Mouse (Mus musculus) ES-Bruce4 (cell line): ENCODE data around the gene Ttll1. TPM values are rescaled to one million over a fixed set of nuclear protein-coding genes. Genes with fewer than 3 reads are reported as not detected.
A peak's percentile ranks its signal among the peaks of the same experiment; 100 is the strongest.

Source experiments
- H3K27ac ChIP-seq: 2 replicates; pipeline ENCODE4 v1.5.1; 2012; ENCODE audit warnings: low read length, inconsistent platforms; ENCODE audit not compliant: insufficient read depth
- H3K27me3 ChIP-seq: 2 replicates; pipeline ENCODE4 v1.6.1; 2012; ENCODE audit warnings: mild to moderate bottlenecking, low read length, inconsistent platforms; ENCODE audit not compliant: control insufficient read depth, poor library complexity, insufficient read depth, severe bottlenecking
- H3K36me3 ChIP-seq: 2 replicates; pipeline ENCODE4 v1.6.1; 2012; ENCODE audit warnings: inconsistent platforms, mild to moderate bottlenecking, low read length, moderate library complexity; ENCODE audit not compliant: control insufficient read depth, poor library complexity, insufficient read depth, severe bottlenecking
- H3K4me1 ChIP-seq: one replicate; pipeline ENCODE4 v1.8.1; 2011; ENCODE audit warnings: low read length; ENCODE audit not compliant: control insufficient read depth, insufficient read depth
- H3K4me3 ChIP-seq: 2 replicates; pipeline ENCODE4 v1.5.1; 2011; ENCODE audit warnings: low read depth, mild to moderate bottlenecking, low read length
- H3K9ac ChIP-seq: 2 replicates; pipeline ENCODE4 v1.6.1; 2012; ENCODE audit warnings: low read depth, mild to moderate bottlenecking, inconsistent platforms; ENCODE audit not compliant: poor library complexity, severe bottlenecking
- H3K9me3 ChIP-seq: replicated peaks from 2 replicates; pipeline ENCODE4 v1.6.1; 2012; ENCODE audit warnings: mild to moderate bottlenecking, low read length, inconsistent platforms; ENCODE audit not compliant: control insufficient read depth, poor library complexity, insufficient read depth, severe bottlenecking
- CTCF ChIP-seq: IDR thresholded peaks from one replicate; pipeline ENCODE4 v1.8.1; 2011; ENCODE audit warnings: low read depth, low read length
- EP300 ChIP-seq: IDR thresholded peaks from 2 replicates; pipeline ENCODE4 v1.6.1; 2011; ENCODE audit warnings: low read depth, low read length; ENCODE audit not compliant: insufficient read depth
- POLR2A ChIP-seq: IDR thresholded peaks from one replicate; pipeline ENCODE4 v1.8.1; 2011; ENCODE audit warnings: low read length; ENCODE audit not compliant: insufficient read depth
- polyA plus RNA-seq: library from polyadenylated mRNA; stranded (reverse); fragments of >200 nt; gene quantifications from 2 replicates; pipeline ENCODE4 v1.2.4, GENCODE M21; 2011; ENCODE audit warnings: low read depth; ENCODE audit not compliant: missing spikeins, insufficient read depth, insufficient read length

The Ttll1 gene
- polyA plus RNA-seq: 13.6 and 19.1 TPM in 2 replicates

DNA sequence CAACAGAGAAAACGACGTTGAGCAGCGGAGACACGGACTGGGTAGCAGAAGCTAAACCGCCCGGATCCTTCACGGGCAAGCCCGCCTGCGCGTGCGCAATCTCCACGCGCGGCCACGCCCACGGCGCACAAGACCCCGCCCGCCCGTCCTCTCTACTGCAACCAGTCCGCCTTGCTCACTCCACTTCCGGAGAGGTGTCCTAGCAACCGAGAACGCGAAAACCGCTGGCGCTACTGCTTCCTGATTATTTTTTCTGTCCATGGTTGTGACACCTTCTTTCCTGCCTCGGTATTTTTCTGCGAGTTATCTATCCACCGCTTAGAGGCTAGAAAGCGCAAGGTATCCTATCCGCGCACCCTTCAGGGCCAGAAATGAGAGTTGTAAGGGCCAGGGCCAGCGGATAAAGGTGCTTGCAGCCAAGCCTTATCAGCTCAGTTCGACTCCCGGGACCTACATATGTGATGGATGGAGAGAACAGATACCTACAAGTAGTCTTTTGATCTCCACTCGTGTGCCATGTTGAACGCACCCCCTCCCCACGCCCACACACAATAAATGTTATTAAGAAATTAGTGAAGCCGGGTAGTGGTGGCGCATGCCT is at the start of gene Ttll1:
Ttll1 (minus strand) TSS at position 89 of the 601 bp plus-strand sequence.
- TF ChIP-seq EP300: no peak
- TF ChIP-seq POLR2A: peak; percentile 83
- no peak for TF ChIP-seq CTCF
- no peaks in the 10 kb centered on the region for H3K4me1 ChIP-seq
- H3K4me3 ChIP-seq: peak within 1 kb of the TSS; percentile 94
- no peaks in the 10 kb centered on the region for H3K36me3 ChIP-seq
- H3K27ac ChIP-seq: no peak within 1 kb of the TSS
- no peaks in the 10 kb centered on the region for H3K27me3 ChIP-seq
- H3K9ac ChIP-seq: peak within 1 kb of the TSS; percentile 64
- no peaks in the 10 kb centered on the region for H3K9me3 ChIP-seq

DNA sequence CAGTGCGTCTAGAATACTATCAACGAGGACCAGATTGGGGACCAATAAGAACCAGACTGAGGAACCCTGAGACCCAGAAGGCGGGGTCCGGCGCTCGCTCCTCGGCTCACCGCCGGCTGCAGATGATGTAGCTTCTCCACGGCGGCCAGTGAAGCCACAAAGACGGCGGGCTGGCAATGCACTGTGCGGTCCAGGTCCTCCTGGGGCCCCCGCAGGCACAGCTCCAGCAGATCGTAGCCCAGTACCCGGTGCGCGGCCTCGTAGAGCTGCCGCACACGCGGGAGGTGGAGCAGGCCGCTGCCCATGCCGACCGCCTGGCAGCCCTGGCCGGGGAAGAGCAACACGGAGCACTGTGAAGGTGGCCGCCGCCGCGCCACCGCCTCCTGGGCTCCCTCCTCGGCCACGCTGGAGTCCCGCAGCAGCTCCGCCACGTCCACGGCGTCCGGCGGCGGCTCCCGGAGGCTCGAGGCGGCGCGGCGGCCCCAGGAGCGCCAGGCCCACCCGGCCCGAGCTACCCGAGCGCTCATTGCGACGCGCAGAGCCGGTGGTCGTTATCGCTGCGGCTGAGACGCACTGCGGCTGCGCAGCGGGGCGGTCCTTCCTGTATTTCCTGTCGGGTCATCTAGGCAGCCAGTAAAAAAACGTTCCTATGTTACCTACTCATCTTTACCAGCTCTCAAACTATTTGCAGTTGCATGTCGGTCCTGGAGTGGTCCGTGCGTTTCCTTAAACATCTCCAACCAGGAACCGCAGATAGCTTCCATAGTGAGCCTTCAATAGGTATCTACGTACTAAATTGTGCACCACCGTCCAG is 44.7 kb upstream of the Ttll1 start:
- peak overlapping the region; percentile 88 for H3K4me3 ChIP-seq
- peaks cover 4% of the 10 kb centered on the region; the same call in 1 of the 2 replicates for H3K36me3 ChIP-seq
- no peaks in the 10 kb centered on the region for H3K4me1 ChIP-seq
- no peaks in the 10 kb centered on the region for H3K27me3 ChIP-seq
- TF ChIP-seq CTCF: no peak
- TF ChIP-seq POLR2A: peak; percentile 42
- H3K9me3 ChIP-seq: no peaks in the 10 kb centered on the region
- H3K27ac ChIP-seq: peak overlapping the region; percentile 46
- peak overlapping the region; percentile 81 for H3K9ac ChIP-seq

DNA sequence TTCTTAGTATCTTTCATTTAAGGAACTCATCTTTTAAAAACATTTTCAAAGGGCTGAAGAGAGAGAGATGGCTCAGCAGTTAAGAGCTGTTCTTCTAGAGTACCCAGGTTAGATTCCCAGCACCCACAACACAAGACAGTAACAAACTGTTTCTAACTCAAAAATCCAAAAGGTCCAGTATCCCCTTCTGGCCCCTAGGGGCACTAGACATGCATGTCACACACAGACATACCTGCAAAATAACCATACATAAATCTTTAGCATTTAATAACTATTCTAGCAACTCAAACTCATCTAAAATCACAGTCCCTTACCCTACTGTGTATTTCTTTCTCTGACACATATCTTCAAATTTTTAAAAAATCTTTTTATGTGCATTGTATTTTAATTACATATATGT is 43.1 kb upstream of the Ttll1 start:
- no peak overlapping the region for H3K27ac ChIP-seq
- no peaks in the 10 kb centered on the region for H3K27me3 ChIP-seq
- no peak for TF ChIP-seq POLR2A
- no peak for TF ChIP-seq CTCF
- TF ChIP-seq EP300: no peak
- H3K9me3 ChIP-seq: no peaks in the 10 kb centered on the region
- no peaks in the 10 kb centered on the region for H3K4me1 ChIP-seq
- no peak overlapping the region for H3K9ac ChIP-seq
- H3K4me3 ChIP-seq: no peak overlapping the region
- H3K36me3 ChIP-seq: peaks cover 4% of the 10 kb centered on the region; the same call in 1 of the 2 replicates

DNA sequence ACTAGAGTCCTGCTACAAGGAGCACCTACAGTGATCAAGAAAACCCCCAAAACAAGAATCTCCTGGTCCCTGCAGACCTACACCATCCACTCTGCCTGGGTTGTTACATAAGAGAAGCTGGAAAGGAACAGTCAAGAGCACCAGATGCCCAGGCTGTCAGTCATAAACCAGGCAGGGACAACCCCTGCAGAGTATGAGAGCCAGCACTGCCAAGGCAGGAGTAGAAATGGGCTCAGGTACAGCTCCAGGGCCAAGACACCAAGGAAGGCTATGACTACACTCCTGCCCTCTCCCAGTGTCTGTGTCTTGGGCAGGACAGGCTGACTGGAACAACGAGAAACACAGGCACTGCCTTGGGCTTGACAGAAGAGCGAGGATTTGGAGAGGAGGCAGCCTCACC is 39.4 kb upstream of the Ttll1 start:
- H3K36me3 ChIP-seq: peaks cover 12% of the 10 kb centered on the region
- H3K27ac ChIP-seq: no peak overlapping the region
- no peaks in the 10 kb centered on the region for H3K27me3 ChIP-seq
- no peaks in the 10 kb centered on the region for H3K4me1 ChIP-seq
- H3K9ac ChIP-seq: no peak overlapping the region
- H3K4me3 ChIP-seq: no peak overlapping the region
- H3K9me3 ChIP-seq: no peaks in the 10 kb centered on the region
- no peak for TF ChIP-seq CTCF

DNA sequence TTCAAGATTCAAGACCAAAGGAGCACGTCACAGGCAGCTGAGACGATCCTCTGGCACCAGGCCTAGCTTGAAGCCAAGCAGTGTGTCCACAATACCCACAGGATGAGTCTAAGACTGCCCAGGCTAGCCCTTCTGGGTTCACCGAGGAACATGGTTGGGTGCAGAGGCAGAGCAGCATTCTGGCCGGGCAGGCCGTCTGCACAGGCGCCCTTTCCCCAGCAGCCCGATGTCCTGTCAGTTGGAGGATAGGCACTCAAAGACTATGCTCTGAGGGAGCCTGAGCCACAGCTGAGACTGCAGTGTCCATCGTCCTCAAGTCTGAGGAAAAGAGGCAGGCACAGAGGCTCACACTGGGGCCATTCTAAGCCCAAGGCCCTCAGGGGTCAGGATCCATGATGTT is 36.5 kb upstream of the Ttll1 start:
- peaks cover 12% of the 10 kb centered on the region for H3K36me3 ChIP-seq
- no peak overlapping the region for H3K27ac ChIP-seq
- no peaks in the 10 kb centered on the region for H3K9me3 ChIP-seq
- H3K27me3 ChIP-seq: no peaks in the 10 kb centered on the region
- H3K4me3 ChIP-seq: no peak overlapping the region
- no peaks in the 10 kb centered on the region for H3K4me1 ChIP-seq
- H3K9ac ChIP-seq: no peak overlapping the region
- TF ChIP-seq POLR2A: no peak
- TF ChIP-seq CTCF: no peak
- no peak for TF ChIP-seq EP300

DNA sequence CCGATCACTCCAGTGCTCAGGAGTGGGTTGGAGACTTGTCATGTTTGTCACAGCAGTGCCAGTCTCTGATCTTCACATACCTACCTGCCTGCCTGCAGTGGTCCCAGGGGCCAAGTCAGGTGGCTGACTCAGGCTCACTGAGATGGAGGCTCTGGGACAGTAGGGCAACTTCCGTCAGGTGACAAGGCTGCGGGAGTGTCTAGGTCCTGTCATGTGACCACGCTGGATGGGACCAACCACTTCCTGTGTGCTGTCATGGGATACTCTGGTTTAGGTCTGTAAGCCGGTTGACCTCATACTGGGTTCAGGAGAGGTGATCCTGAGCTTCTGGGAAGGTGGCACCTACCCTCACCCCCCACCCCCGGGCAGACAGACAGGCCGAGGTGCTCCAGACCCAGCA is 35.3 kb upstream of the Ttll1 start:
- Histone ChIP-seq H3K9me3 (no peaks in the 10 kb centered on the region), H3K36me3 (peaks cover 8% of the 10 kb centered on the region), H3K27ac (no peak overlapping the region), H3K4me1 (no peaks in the 10 kb centered on the region), H3K9ac (no peak overlapping the region), H3K4me3 (no peak overlapping the region), H3K27me3 (no peaks in the 10 kb centered on the region)
- TF ChIP-seq EP300: no peak
- no peak for TF ChIP-seq CTCF
- no peak for TF ChIP-seq POLR2A
